Mouse (Mus musculus) MEL (cell line): ENCODE measurements at regions not wholly inside any gene's neighbourhood (a gene's known extent, or its start where the extent isn't known, plus 50 kb on each side); places are given as distances from the start of the nearest gene placed in this dataset.

Source experiments
- DNase-seq: peaks from one replicate; pipeline ENCODE4 v3.0.0; 2011; ENCODE audit warnings: low read depth, low spot score
- H3K27ac ChIP-seq: 2 replicates; pipeline ENCODE4 v1.5.1; 2012; ENCODE audit warnings: low read depth, mild to moderate bottlenecking, control low read depth, low read length, moderate library complexity; ENCODE audit not compliant: control insufficient read depth
- H3K27me3 ChIP-seq, 2 experiments: fragments of 150-350 bp in 1 of 2; sonication (generic) in 1 of 2; 2 replicates each; pipeline ENCODE4 v1.6.1; 2012; ENCODE audit warnings: low read length in 2 of 2, mild to moderate bottlenecking in 2 of 2, improper control_type of control experiment in 1 of 2, moderate library complexity in 1 of 2; ENCODE audit not compliant: insufficient read depth in 2 of 2, control insufficient read depth in 1 of 2
- H3K36me3 ChIP-seq, 2 experiments: 2 replicates each; pipeline ENCODE4 v1.6.1; 2012 to 2014; ENCODE audit warnings: low read length in 2 of 2, improper control_type of control experiment in 1 of 2, inconsistent platforms in 1 of 2, mild to moderate bottlenecking in 1 of 2; ENCODE audit not compliant: insufficient read depth in 2 of 2, control insufficient read depth in 1 of 2
- H3K4me1 ChIP-seq, 2 experiments: fragments of 150-350 bp in 1 of 2; sonication (generic) in 1 of 2; 2 replicates each; pipeline ENCODE4 v1.6.1; 2012; ENCODE audit warnings: low read length in 2 of 2, improper control_type of control experiment in 1 of 2, mild to moderate bottlenecking in 1 of 2; ENCODE audit not compliant: insufficient read depth in 2 of 2, control insufficient read depth in 1 of 2
- H3K4me3 ChIP-seq, 2 experiments: fragments of 150-350 bp in 1 of 2; sonication (generic) in 1 of 2; 2 replicates each; pipeline ENCODE4 v1.5.1; 2012; ENCODE audit warnings: low read depth in 2 of 2, low read length in 2 of 2, mild to moderate bottlenecking in 2 of 2, moderate library complexity in 2 of 2, control low read depth in 1 of 2, improper control_type of control experiment in 1 of 2; ENCODE audit not compliant: control insufficient read depth in 1 of 2, insufficient read depth in 1 of 2
- H3K79me2 ChIP-seq: 2 replicates; pipeline ENCODE4 v1.6.1; 2012; ENCODE audit warnings: mild to moderate bottlenecking, low read length, moderate library complexity; ENCODE audit not compliant: control insufficient read depth, poor library complexity, insufficient read depth
- H3K9ac ChIP-seq: 2 replicates; pipeline ENCODE4 v1.6.1; 2012; ENCODE audit warnings: low read depth, mild to moderate bottlenecking, control low read depth, low read length, moderate library complexity; ENCODE audit not compliant: control insufficient read depth, poor library complexity, severe bottlenecking
- H3K9me3 ChIP-seq: fragments of 150-350 bp; sonication (generic); replicated peaks from 2 replicates; pipeline ENCODE4 v1.6.1; 2012; ENCODE audit warnings: mild to moderate bottlenecking, low read length, improper control_type of control experiment, moderate library complexity; ENCODE audit not compliant: insufficient read depth
- BHLHE40 ChIP-seq: IDR thresholded peaks from 2 replicates; pipeline ENCODE4 v1.6.1; 2012; ENCODE audit warnings: low read depth, mild to moderate bottlenecking, inconsistent platforms, low read length, improper control_type of control experiment, borderline replicate concordance
- CHD1 ChIP-seq: IDR thresholded peaks from 2 replicates; pipeline ENCODE4 v1.6.1; 2012; ENCODE audit warnings: low read depth, mild to moderate bottlenecking, inconsistent platforms, low read length, improper control_type of control experiment
- E2F4 ChIP-seq: IDR thresholded peaks from 2 replicates; pipeline ENCODE4 v1.6.1; 2011; ENCODE audit warnings: low read depth, low read length, improper control_type of control experiment, borderline replicate concordance
- ETS1 ChIP-seq: IDR thresholded peaks from 2 replicates; pipeline ENCODE4 v1.6.1; 2012; ENCODE audit warnings: low read depth, mild to moderate bottlenecking, inconsistent platforms, low read length, improper control_type of control experiment, moderate library complexity
- MAFK ChIP-seq: IDR thresholded peaks from 2 replicates; pipeline ENCODE4 v1.6.1; 2011; ENCODE audit warnings: low read depth, mild to moderate bottlenecking, low read length, improper control_type of control experiment, borderline replicate concordance
- MAZ ChIP-seq: IDR thresholded peaks from 2 replicates; pipeline ENCODE4 v1.6.1; 2012; ENCODE audit warnings: low read depth, mild to moderate bottlenecking, inconsistent platforms, low read length, improper control_type of control experiment
- MEF2A ChIP-seq: IDR thresholded peaks from 2 replicates; pipeline ENCODE4 v1.6.1; 2014; ENCODE audit warnings: low read depth, mild to moderate bottlenecking, inconsistent platforms, low read length, improper control_type of control experiment; ENCODE audit not compliant: poor library complexity, insufficient replicate concordance, severe bottlenecking; ENCODE audit errors: extremely low read depth
- MXI1 ChIP-seq: IDR thresholded peaks from 2 replicates; pipeline ENCODE4 v1.6.1; 2011; ENCODE audit warnings: mild to moderate bottlenecking, low read depth, low read length, improper control_type of control experiment
- MYB ChIP-seq: IDR thresholded peaks from 2 replicates; pipeline ENCODE4 v1.6.1; 2011; ENCODE audit warnings: mild to moderate bottlenecking, low read depth, low read length, improper control_type of control experiment
- NELFE ChIP-seq: IDR thresholded peaks from 2 replicates; pipeline ENCODE4 v1.6.1; 2011; ENCODE audit warnings: low read depth, low read length, improper control_type of control experiment
- NRF1 ChIP-seq: IDR thresholded peaks from 2 replicates; pipeline ENCODE4 v1.6.1; 2014; ENCODE audit warnings: low read depth, mild to moderate bottlenecking, inconsistent platforms, low read length, improper control_type of control experiment, moderate library complexity; ENCODE audit not compliant: poor library complexity, insufficient read depth, severe bottlenecking
- POLR2A ChIP-seq, 2 experiments: IDR thresholded peaks; 2 replicates each; pipeline ENCODE4 v1.6.1; 2011 to 2012; ENCODE audit warnings: low read length in 2 of 2, mild to moderate bottlenecking in 2 of 2, control low read depth in 1 of 2, improper control_type of control experiment in 1 of 2, low read depth in 1 of 2, moderate library complexity in 1 of 2; ENCODE audit not compliant: control insufficient read depth in 1 of 2, insufficient read depth in 1 of 2, poor library complexity in 1 of 2
- POLR2AphosphoS5 ChIP-seq: IDR thresholded peaks from 2 replicates; pipeline ENCODE4 v1.6.1; 2012; ENCODE audit warnings: low read depth, borderline replicate concordance, mild to moderate bottlenecking, inconsistent platforms, low read length, moderate library complexity, mixed read lengths
- RAD21 ChIP-seq: IDR thresholded peaks from 2 replicates; pipeline ENCODE4 v1.6.1; 2011; ENCODE audit warnings: mild to moderate bottlenecking, low read depth, low read length, improper control_type of control experiment
- RCOR1 ChIP-seq: IDR thresholded peaks from 2 replicates; pipeline ENCODE4 v1.6.1; 2012; ENCODE audit warnings: low read depth, mild to moderate bottlenecking, inconsistent platforms, low read length, improper control_type of control experiment
- SIN3A ChIP-seq: IDR thresholded peaks from 2 replicates; pipeline ENCODE4 v1.6.1; 2012; ENCODE audit warnings: low read length, improper control_type of control experiment, inconsistent platforms
- SMC3 ChIP-seq: IDR thresholded peaks from 2 replicates; pipeline ENCODE4 v1.6.1; 2011; ENCODE audit warnings: low read depth, low read length, improper control_type of control experiment
- TBP ChIP-seq: IDR thresholded peaks from 2 replicates; pipeline ENCODE4 v1.8.0; 2011; ENCODE audit warnings: low read depth, low read length, improper control_type of control experiment
- TCF12 ChIP-seq: IDR thresholded peaks from 2 replicates; pipeline ENCODE4 v1.6.1; 2014; ENCODE audit warnings: low read depth, mild to moderate bottlenecking, inconsistent platforms, low read length, improper control_type of control experiment, moderate library complexity
- USF1 ChIP-seq: IDR thresholded peaks from 2 replicates; pipeline ENCODE4 v1.6.1; 2014; ENCODE audit warnings: low read depth, mild to moderate bottlenecking, inconsistent platforms, low read length, improper control_type of control experiment, moderate library complexity
- USF2 ChIP-seq, 2 experiments: IDR thresholded peaks; 2 replicates each; pipeline ENCODE4 v1.6.1; 2011 to 2012; ENCODE audit warnings: improper control_type of control experiment in 2 of 2, low read length in 2 of 2, borderline replicate concordance in 1 of 2, inconsistent platforms in 1 of 2, low read depth in 1 of 2, mild to moderate bottlenecking in 1 of 2; ENCODE audit not compliant: insufficient read depth in 1 of 2
- ZC3H11A ChIP-seq: IDR thresholded peaks from 2 replicates; pipeline ENCODE4 v1.6.1; 2012; ENCODE audit warnings: low read depth, mild to moderate bottlenecking, inconsistent platforms, low read length, improper control_type of control experiment
- ZKSCAN1 ChIP-seq: IDR thresholded peaks from 2 replicates; pipeline ENCODE4 v1.6.1; 2012; ENCODE audit warnings: low read depth, mild to moderate bottlenecking, inconsistent platforms, low read length, improper control_type of control experiment, moderate library complexity
- ZNF384 ChIP-seq: IDR thresholded peaks from 2 replicates; pipeline ENCODE4 v1.6.1; 2012; ENCODE audit warnings: low read depth, mild to moderate bottlenecking, inconsistent platforms, low read length, improper control_type of control experiment

GRCm38 (mm10) chr2:128526100-128526499 is 64.9 kb upstream of the Spdye4c start:
- Histone ChIP-seq H3K27me3 (peaks cover 0 to under 1% of the 10 kb centered on the region in 2 experiments; a peak in 3 of 4 replicates), H3K27ac (no peak overlapping the region), H3K9ac (no peak overlapping the region), H3K4me3 (no peak overlapping the region), H3K9me3 (no peaks in the 10 kb centered on the region), H3K36me3 (no peaks in the 10 kb centered on the region), H3K79me2 (no peaks in the 10 kb centered on the region), H3K4me1 (no peaks in the 10 kb centered on the region)
- DNase-seq: no peak
- TF ChIP-seq TBP: no peak
- TF ChIP-seq USF2 (IDR thresholded peaks at IDR 0.05; ENCODE audit: borderline replicate concordance in 1 of 2, insufficient read depth in 1 of 2, low read depth in 1 of 2, low read length in 2 of 2): no peak
- no peak for TF ChIP-seq POLR2A (IDR thresholded peaks at IDR 0.05; ENCODE audit: control insufficient read depth in 1 of 2, insufficient read depth in 1 of 2, low read depth in 1 of 2, low read length in 2 of 2, poor library complexity in 1 of 2)
- TF ChIP-seq USF1: no peak
- no peak for TF ChIP-seq SIN3A
- TF ChIP-seq CHD1: no peak
- TF ChIP-seq ETS1: no peak
- no peak for TF ChIP-seq BHLHE40
- TF ChIP-seq MAFK: no peak
- no peak for TF ChIP-seq ZC3H11A
- no peak for TF ChIP-seq TCF12

- no peaks in the 10 kb centered on the region for H3K9me3 ChIP-seq
Measured at GRCm38 (mm10) chr2:128526883-128527344, 64.1 kb upstream of the Spdye4c start.

More at GRCm38 (mm10) chr2:128526883-128527344, 64.1 kb upstream of the Spdye4c start:
- Histone ChIP-seq H3K27me3 (no peaks in the 10 kb centered on the region; a peak in 1 of 4 replicates), H3K79me2 (no peaks in the 10 kb centered on the region), H3K9ac (no peak overlapping the region), H3K36me3 (no peaks in the 10 kb centered on the region), H3K4me3 (no peak overlapping the region), H3K4me1 (no peaks in the 10 kb centered on the region), H3K27ac (no peak overlapping the region)
- DNase-seq: no peak
- TF ChIP-seq MXI1 (no peak), POLR2AphosphoS5 (no peak), NRF1 (no peak), MAZ (no peak), POLR2A (IDR thresholded peaks at IDR 0.05; ENCODE audit: control insufficient read depth in 1 of 2, insufficient read depth in 1 of 2, low read depth in 1 of 2, low read length in 2 of 2, poor library complexity in 1 of 2) (no peak), CHD1 (no peak), USF2 (IDR thresholded peaks at IDR 0.05; ENCODE audit: borderline replicate concordance in 1 of 2, insufficient read depth in 1 of 2, low read depth in 1 of 2, low read length in 2 of 2) (no peak), ZNF384 (no peak), MEF2A (no peak), NELFE (no peak), RCOR1 (no peak), ZKSCAN1 (no peak), RAD21 (no peak), E2F4 (no peak), MYB (no peak), SMC3 (no peak)
